Mouse (Mus musculus) erythroblast, embryonic 14.5 days (primary cell): ENCODE data around the gene Rps27l.

Experiments used
- GATA1 ChIP-seq: IDR thresholded peaks from 2 replicates; pipeline ENCODE4 v1.6.1; 2012; ENCODE audit warnings: low read length, inconsistent platforms, mixed read lengths
- TAL1 ChIP-seq: IDR thresholded peaks from 3 replicates; pipeline ENCODE4 v1.6.1; 2012; ENCODE audit warnings: low read length, inconsistent platforms, mixed read lengths

DNA sequence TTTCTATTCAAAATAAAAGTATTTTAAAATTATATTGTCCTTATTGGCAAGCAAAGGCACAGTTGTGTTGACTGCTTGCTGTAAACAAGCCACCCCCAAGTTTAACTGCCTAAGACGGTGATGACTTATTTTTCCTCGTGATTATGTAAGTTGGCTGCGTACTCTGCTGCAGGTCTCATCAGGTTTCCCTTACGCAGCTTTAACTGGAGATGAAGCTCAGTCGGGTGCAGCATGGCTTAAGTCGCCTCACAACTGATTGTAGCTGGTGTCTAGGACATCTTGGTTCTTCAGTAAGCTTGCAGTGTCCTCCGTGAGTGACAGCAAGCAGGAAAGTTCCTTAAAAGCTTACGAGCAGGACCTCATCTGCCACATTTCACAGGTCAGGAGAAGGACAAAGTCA is 6.4 kb downstream of the Rps27l start:
- TF ChIP-seq GATA1 = no peak
- TF ChIP-seq TAL1 = no peak
